Mouse (Mus musculus): ENCODE data around the gene Ccdc159. TPM values are rescaled to one million over a fixed set of nuclear protein-coding genes. Genes with fewer than 3 reads are reported as not detected.

Gene Ccdc159
- 21.0 and 21.3 TPM in 2 replicates for polyA plus RNA-seq (2012; rRNA removed)

DNA sequence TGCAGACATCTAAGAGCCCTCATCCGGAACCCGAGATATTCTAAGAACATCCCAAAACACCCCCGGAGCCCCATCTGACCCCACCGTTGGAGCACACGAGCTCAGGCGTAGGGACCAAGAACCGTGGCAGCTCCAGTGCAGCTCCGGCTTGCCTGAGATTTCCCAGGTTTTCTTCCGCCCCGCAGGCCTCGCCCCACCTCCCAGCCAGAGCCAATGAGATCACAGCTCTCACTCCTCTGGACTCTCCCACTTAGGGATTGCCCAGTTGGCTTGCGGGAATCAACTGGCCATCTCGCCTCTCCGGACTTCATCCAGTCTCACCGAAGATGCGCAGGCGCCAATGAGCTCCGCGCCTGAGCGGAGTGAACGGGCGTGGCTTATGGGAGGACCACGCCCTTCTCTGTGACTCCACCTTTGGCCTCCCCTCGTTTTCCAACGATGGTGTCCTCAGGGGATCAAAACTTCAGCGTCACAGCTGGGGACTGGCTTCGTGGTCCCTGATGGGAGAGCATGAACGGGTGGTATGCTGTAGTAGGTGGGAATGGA lies at the start of gene Ccdc159, which contains the start of gene Tmem205:
Gene Ccdc159 (plus strand): TSS at position 264 of the 546 bp plus-strand sequence.
Gene Tmem205 (minus strand): TSS at position 349 of the 546 bp plus-strand sequence.

DNA sequence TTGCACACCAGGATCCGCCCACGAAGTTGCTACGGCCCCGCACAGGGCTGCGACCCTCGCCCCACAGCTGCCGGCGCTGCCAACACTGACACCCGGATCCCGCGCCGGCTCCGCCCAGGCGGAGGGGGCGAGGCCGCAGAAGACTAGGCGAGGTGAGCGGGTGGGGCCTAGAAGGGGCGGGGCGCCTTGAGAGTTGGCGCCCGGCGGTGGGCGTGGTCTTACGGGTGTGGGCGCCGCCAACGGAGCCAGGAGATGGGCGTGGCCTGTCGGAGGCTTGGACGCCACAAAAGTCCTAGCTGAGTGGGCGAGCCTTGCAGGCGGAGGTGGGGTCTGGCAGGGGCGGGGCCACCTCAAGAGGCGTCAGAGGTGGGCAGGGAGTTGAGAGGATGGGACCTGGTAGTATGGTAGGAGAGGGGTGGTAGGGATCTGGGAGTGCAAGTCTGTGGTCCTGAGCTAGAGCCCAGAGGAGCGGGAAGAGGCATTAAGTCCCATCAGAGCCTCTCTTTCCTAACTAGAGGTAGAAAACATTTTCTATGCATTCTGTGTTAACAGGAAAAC lies 9.2 kb upstream of the Ccdc159 start, which contains the start of gene Rab3d:
Gene Rab3d (minus strand): TSS at position 158 of the 558 bp plus-strand sequence.

DNA sequence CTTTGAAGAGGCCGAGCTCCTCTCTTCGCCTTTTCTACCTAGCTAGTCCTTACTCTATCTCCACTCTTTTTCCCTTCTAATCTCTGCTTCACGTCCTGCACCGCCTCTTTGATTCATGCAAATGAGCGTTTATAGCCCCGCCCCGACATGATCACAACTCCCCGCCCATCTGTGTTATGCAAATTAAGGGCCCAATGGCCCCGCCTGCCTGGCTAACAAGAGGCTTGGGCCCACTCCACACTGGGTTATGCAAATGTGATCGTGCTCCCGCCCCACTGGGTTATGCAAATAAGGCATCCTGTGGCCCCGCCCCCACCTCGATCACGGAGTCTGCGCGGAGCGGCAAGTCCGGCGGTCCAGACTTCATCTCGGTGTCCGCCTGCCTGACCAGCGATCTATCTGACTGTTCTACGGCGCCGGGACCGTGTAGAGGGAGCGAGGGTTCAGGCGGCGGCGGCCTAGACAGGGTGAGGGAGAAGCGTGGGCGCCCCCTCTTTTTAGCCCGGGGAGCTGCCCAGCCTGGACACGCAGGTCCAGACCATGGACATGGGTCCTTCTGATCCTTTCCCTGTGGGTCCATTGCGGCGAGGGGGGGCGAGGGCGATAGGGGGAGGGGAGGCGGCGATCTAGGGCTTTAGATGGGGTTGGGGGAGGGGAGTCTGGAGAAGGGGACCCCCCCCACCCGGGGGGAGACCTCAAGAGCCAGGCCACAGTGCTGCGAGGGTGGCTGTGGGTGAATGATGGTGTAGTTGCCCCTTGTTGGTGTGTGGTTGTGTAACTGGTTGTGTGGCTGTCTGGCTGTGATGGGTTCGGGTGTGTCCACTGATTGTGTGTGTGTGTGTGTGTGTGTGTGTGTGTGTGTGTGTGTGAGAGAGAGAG lies 9.7 kb downstream of the Ccdc159 start, which contains the start of gene Plppr2:
Gene Plppr2 (plus strand): TSS at position 342 of the 879 bp plus-strand sequence.

DNA sequence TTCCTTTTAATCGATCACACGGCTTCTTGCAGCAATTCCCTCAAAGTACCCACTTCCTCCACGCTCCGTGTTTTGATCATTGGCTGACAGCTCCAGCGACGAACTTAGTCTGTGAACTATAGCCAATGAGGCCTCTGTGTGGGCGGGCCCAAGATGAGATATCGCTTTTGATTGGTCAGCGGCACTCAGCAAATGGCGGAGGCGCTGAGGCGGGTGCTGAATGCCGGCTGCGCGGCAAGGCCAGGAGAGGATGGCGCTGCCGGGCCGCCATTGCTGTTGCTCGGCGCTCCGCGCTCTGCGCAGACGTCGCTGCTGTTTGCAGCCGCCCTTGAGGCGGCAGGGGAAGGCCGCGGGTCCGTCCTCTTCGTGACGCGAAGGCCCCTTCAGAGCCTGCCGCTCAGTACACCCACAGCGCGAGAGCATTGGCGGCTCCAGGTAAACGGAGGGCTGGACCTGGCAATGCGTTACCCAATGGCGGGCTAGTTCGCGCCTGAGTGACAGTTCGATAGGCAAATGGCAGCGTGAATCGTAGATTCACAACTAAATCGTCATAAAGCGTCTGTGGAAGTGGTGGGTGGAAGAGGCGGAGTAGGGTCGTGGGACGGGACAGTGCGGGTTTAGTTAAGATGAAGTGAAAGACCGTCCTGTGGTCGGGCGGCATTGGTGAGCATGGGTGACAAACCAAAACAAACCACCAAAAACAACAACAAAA lies 28.5 kb downstream of the Ccdc159 start, which contains the start of gene Swsap1:
Gene Swsap1 (plus strand): TSS at position 186 of the 712 bp plus-strand sequence.

DNA sequence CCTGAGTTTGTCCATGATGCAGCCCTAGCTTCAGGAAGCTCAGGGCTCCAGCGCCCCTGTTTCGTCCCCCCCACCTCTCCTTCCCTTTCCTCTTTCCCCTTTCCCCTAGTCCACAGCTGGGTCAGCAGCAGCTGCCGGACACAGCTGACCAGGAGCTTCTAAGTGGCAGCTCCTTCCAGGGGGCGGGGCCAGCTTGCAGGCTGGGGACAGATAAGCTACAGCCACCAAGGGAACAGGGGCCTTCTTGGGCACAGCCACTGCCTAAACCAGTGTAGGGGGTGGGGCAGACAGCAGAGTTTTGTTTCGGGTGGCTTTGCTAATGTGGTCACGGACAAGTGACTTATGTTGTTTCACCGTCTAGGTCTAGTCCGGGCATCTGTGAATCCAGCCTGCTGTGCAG lies 36.1 kb downstream of the Ccdc159 start, which contains the start of gene Epor:
Gene Epor (minus strand): TSS at position 90 of the 400 bp plus-strand sequence.

Other genes with a start within 250 kb of the Ccdc159 start
- 21.0 and 21.6 TPM in 2 replicates for gene Ldlr, start 204.0 kb upstream of the Ccdc159 start, polyA plus RNA-seq (2012; rRNA removed)
- 12.6 and 14.0 TPM in 2 replicates for gene Spc24, start 167.2 kb upstream of the Ccdc159 start, polyA plus RNA-seq (2012; rRNA removed)
- gene Kank2, start 128.7 kb upstream of the Ccdc159 start, polyA plus RNA-seq (2012; rRNA removed) = 5.3 and 5.6 TPM in 2 replicates
- not detected in 2 replicates for gene Angptl8, start 92.0 kb upstream of the Ccdc159 start, polyA plus RNA-seq (2012; rRNA removed)
- gene Dock6, start 74.8 kb upstream of the Ccdc159 start, polyA plus RNA-seq (2012; rRNA removed) = 46.2 and 49.9 TPM in 2 replicates
- gene Rab3d, start 9.3 kb upstream of the Ccdc159 start, polyA plus RNA-seq (2012; rRNA removed) = 32.4 and 36.8 TPM in 2 replicates
- gene Tmem205, start 85 bp downstream of the Ccdc159 start, polyA plus RNA-seq (2012; rRNA removed) = 44.9 and 51.9 TPM in 2 replicates
- 170 and 195 TPM in 2 replicates for gene Plppr2, start 9.6 kb downstream of the Ccdc159 start, polyA plus RNA-seq (2012; rRNA removed)
- gene Swsap1, start 28.3 kb downstream of the Ccdc159 start, polyA plus RNA-seq (2012; rRNA removed) = 7.5 and 7.9 TPM in 2 replicates
- gene Epor, start 36.0 kb downstream of the Ccdc159 start, polyA plus RNA-seq (2012; rRNA removed) = 1.0 and 1.5 TPM in 2 replicates
- 2.0 and 2.2 TPM in 2 replicates for gene Rgl3, start 62.0 kb downstream of the Ccdc159 start, polyA plus RNA-seq (2012; rRNA removed)
- 6.9 and 8.4 TPM in 2 replicates for gene Ccdc151, start 75.2 kb downstream of the Ccdc159 start, polyA plus RNA-seq (2012; rRNA removed)
- 90.4 and 102 TPM in 2 replicates for gene Prkcsh, start 75.3 kb downstream of the Ccdc159 start, polyA plus RNA-seq (2012; rRNA removed)
- 203 and 239 TPM in 2 replicates for gene Elavl3, start 124.6 kb downstream of the Ccdc159 start, polyA plus RNA-seq (2012; rRNA removed)
- not detected in 2 replicates for gene Gm49318, start 143.8 kb downstream of the Ccdc159 start, polyA plus RNA-seq (2012; rRNA removed)
- gene Zfp653, start 143.9 kb downstream of the Ccdc159 start, polyA plus RNA-seq (2012; rRNA removed) = 45.9 and 47.9 TPM in 2 replicates
- 47.4 and 52.9 TPM in 2 replicates for gene Ecsit, start 158.0 kb downstream of the Ccdc159 start, polyA plus RNA-seq (2012; rRNA removed)
- gene Cnn1, start 171.7 kb downstream of the Ccdc159 start, polyA plus RNA-seq (2012; rRNA removed) = 0.54 and 0.94 TPM in 2 replicates
- 125 and 146 TPM in 2 replicates for gene Elof1, start 189.7 kb downstream of the Ccdc159 start, polyA plus RNA-seq (2012; rRNA removed)
- 1.1 and 29.2 TPM in 2 replicates for gene Acp5, start 208.2 kb downstream of the Ccdc159 start, polyA plus RNA-seq (2012; rRNA removed)
- 82.0 and 87.2 TPM in 2 replicates for gene Pigyl, start 229.4 kb downstream of the Ccdc159 start, polyA plus RNA-seq (2012; rRNA removed)